Mouse (Mus musculus): ENCODE data around the gene Clip4.

Clip4 gene

DNA sequence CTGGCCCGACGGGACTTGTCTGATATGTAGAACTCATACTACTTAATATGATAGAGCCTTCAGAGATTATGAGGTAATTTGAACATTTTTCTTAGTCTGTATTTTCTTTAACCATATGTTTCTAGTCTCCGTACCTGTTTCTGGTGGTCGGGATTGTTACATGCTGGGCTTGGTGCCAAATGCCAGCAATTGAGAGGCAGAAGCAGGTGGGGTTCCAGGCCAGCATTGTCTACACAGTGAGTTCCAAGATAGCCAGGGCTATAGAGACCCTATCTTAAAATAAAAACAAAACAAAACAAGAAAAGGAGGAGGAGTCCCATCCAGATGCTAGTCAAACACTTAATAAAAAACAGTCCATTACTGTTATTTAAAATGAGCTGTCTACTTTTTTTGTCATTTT lies 23.3 kb downstream of the Clip4 start:
- in situ Hi-C loops (cut with MboI, MseI) = no loop called here

DNA sequence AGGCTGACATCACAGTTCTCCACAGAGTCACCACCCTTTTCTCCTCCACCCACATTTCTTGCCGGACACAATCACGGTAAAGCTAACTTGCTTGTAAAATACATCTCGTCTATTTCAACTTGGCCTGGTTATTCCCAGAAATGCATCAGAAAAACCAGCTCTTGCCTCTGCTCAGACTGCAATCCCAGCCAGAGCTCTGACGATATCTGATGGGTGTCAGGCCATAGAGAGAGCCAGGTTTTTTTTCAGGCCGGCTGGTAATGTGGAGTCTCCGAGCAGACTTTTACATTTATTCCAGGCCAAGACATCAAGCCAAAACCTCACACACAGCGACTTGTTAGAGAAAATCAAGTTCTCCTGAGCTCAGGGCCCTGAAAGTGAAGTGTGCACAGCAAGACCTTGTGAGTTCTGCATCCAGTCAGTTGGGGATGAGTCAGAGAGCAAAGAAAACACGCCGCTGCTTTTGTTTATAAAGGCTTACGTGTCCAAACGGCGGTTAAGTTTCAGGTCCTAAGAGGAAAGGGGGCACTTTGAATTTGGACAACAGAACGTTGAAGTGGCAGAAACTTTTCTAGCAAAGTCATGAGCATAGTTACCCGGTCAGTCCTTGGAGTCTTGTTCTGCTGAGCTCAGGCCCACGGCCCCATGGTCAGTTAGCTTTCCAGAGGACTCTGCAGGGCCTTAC lies 27.4 kb downstream of the Clip4 start:
- in situ Hi-C loops (cut with MboI, MseI) = no loop called here

DNA sequence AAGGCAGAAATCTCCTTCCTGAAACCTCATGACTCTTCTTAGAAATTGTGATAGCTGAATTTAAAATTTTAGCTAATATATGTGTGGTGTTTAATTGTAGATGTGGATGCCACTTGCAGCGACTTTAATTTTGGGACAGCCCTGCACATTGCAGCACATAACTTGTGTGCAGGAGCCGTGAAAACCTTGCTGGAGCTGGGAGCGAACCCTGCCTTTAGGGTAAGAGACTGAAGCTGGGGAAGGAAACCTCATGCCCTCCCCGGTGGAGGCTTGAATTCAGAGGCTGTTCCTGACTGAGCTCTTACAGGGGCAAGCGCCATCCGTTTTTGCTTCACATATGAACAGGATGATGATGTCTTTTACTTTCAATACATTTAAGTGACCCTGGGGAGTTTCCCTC lies 35.2 kb downstream of the Clip4 start:
- in situ Hi-C loops (cut with MboI, MseI) = no loop called here

DNA sequence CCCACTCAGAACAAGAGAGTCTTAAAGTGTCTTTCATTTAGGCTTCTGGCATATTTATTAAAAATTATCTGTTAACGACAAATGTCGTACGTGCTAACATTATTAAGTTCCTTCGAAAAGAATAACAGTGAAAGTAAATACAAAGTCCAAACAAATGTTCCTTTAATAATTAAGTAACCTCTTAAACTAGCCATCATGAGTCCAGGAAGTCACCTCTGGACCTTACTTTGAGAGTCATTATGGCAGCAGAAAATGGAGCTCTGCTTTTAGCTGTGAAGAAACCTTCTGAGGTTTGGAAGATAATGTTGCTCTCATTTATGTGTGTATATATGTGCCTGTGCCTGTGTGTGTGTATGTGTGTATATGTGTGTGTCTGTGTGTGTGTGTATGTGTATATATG lies 35.6 kb downstream of the Clip4 start:
- in situ Hi-C loops (cut with MboI, MseI) = no loop called here

DNA sequence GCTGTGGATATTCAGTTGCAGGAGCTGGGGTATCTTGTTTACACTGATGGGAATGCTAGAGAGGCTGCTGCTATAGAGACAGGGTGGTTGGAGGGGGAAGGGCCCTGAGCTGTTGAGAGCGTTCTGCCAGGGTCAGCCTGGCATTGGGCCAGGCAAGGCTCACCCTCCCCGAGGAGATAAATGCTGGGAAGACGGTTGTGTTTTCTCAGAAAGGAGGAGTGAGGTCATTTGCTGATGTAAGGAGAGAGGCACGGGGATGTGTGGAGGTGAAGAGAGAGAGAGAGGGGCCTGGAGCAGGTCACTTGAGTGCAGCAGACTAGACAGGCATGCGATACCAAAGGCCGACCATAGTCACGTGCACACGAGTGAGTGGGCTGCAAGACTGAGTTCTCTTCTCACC lies 42.8 kb downstream of the Clip4 start:
- in situ Hi-C loops (cut with MboI, MseI) = no loop called here

DNA sequence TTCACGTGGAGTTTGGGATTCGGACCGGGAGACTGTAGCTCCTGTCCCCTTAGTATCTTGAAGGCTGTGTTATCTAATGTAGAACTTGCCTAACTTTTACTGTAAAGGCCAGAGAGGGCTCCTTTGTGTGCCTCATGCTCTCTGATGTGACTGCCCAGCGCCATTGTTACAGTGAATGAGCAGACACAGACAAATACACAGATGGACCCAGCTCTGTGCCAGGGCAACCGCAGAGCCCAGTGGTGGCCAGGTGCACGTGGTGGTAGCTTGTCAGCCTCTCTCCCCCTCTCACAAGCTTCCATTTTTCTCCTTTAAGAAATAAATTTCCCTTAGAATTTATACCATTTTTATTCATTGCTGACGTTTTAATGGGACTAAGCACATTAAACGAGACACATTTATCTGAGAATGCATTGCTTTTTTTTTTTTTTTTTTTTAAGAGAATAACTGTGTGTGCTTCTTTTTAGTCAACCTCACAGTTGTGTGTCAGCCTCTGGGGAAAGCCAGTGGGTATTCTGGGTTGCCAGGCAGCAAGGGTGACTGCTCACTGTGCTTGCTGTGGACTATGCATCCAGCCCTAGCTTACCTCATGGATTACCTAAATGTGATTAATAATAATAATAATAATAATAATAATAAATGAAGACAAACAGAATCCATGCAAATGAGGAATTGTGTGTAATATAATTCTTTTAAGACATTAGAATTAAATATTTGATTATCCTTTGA lies 48.0 kb downstream of the Clip4 start:
- in situ Hi-C loops (cut with MboI, MseI) = no loop called here

DNA sequence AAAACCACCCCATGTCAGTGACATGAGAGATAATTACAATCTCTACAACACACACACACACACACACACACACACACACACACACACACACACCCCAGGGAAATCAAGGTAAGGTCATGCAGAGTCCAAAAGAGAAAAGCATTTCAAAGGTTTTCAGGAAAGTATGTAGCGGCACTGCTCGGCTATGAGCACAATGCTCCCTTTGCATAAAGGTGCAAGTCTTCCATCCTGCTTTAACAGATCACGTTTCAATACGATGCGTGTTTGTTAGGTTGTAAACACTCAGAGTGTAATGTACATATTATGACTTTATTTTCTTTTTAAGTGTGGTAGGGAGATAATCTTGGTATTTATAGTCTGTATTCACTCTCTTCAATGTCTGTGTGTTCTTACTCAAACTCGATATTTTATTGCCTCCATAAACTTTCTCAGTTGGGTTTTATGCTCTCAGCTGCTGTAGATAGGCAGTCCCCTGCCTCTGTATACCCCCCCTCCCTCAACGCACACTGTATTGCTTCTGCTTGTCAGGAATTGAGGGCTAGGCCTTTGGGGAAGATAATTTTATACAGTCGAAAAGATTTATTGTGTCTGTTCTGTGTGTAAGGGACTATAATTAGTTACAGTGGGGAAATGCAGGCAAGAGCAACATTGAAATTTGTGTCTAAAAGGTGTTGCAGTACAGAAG lies 55.5 kb downstream of the Clip4 start:
- in situ Hi-C loops (cut with MboI, MseI) = no loop called here

DNA sequence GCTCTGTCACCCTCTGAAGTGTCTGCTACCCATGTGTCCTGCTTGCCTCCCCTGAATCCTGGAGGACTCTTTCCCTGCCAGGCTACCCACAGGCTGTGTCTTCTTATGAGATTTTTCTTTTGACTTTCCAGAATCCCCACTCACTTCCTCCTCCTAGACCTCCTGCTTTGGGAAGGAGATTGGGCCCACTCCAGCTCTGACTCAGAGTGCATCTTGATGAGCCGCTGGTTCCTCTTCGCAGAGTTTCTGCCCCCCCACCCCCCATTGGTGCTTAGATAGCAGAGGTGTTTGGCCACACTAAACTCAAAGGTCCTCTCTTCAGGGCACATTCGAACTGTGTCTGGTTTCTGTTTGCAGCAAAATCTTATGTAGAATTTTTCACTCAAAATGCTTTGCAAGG lies 58.3 kb downstream of the Clip4 start:
- in situ Hi-C loops (cut with MboI, MseI) = no loop called here

DNA sequence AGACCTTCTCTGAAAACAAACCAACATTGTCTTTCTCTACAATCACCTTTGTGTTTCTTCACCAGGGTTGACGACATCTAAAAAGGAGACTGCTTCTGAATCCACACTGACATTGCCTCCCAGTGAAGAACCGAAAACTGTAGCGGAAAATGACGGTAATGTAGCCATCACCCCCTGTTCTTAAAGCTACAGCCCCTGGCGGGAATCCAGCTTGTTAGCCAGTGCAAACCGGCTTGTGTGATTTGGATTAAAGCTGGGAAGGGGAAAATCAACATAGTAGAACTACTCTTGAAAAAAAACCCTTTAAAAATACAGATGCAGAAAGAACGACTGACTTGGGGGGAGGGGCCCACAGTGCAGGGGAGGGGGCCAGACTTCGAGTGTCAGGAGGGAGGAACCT lies 59.4 kb downstream of the Clip4 start:
- in situ Hi-C loops (cut with MboI, MseI) = no loop called here

DNA sequence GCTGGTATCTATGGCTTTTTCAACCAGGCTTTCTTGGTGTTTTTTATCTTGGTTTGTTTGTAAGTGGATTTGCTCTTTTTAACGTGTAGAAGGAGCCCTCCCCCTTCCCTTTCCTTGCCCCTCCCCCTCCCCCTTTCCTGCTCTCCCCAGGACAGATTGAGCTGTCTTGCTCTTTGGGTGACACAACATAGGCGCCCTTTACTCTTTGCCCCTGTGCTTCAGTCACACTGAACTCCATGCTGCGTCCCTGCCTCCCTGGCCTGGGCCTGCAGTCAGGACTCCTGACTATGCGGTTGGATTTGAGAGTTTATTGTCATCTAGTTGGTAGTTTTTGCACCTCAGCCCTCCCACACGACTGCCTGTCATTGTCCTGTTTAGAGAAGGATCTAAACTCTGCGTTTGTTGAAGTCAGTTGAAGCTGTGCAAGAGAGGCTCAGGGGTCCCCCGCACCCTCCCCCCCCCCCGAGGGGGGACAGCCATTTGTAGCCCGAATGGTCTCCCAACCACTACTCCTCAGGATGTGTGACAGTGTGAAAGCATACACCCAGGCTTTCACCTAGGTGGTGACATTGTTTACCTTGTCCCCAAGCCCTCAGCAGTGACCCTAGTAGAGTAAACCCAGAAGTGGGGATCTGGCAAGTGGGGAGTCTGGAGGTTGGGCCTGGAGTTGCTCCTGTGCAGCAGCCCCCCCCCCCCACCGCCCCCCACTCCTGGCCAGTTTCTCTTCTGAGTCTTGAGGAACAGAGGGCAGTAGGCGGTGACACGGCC lies 60.6 kb downstream of the Clip4 start:
- in situ Hi-C loops (cut with MboI, MseI) = no loop called here

DNA sequence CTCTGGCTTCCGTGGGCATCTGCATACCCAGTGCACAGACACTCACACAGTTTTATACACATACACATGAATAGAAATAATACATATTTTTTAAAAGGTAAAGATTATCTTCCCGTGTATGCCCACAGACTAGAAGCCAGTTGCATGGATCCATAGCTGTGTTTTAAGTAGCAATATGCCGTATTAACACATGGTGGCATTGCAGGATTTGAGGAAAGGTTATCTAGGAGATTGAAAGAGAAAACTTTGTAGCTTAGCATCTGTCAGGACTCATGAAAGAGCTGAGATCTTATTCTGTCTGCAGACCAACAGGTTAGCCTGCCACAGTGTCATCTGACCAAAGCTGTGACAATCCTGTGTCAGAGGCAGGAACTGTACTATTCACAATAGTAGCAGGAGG lies 63.7 kb downstream of the Clip4 start:
- in situ Hi-C loops (cut with MboI, MseI) = no loop called here

DNA sequence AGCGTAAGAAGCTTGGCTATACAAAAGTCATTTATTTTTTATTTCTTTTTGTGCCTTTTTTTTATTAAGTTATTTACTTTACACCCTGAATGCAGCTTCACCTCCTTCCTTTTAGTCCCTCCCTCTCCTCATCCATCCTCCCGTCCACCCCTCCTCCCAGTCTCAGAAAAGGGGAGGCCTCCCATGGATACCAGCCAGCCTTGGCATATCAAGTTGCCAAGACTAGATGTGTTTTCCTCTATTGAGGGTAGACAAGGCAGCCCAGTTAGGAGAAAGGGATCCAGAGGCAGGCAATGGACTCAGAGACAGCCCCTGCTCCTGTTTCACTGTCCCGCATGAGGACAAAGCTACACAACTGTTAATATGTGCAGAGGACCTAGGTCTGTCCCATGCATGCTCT lies 93.9 kb downstream of the Clip4 start:
- in situ Hi-C loops (cut with MboI, MseI) = no loop called here

DNA sequence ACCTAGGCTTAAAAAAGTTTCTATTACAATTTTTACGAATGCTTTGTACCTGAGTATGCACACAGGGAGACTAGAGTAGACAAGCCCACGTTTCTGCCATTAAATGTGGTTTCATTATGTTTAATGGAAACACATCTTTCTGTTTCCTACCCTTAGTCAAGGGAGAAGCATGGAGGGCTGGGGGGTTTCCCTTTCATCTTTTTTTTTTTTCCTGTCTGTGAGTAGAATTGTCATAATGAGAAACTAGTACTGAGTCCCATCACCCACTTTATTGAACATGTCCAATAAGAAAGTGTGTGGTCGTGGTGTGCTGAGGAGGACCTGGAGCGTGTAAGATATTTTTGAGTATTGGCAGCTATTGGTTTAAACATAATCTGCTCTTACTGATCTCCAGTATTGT lies 94.6 kb downstream of the Clip4 start:
- in situ Hi-C loops (cut with MboI, MseI) = no loop called here

DNA sequence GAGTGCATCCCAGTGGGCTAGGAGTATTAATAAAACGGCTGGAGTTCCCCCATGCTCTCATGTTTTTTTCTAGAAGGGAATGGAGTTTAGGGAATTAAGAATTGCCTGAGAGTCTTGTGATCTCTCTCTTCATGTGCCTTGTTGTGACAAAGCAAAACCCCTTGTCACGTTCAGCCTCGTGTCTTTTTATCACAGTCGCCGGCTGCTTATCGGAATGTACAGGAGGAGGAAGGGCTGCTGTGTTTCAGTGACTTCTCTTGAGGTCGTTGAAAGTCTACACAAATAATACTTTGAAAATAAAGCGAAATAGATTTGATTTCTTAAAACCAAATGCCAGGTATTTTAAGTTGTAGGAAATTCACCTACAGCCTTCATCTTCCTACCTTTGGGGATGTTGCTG lies 95.8 kb downstream of the Clip4 start:
- in situ Hi-C loops (cut with MboI, MseI) = no loop called here

DNA sequence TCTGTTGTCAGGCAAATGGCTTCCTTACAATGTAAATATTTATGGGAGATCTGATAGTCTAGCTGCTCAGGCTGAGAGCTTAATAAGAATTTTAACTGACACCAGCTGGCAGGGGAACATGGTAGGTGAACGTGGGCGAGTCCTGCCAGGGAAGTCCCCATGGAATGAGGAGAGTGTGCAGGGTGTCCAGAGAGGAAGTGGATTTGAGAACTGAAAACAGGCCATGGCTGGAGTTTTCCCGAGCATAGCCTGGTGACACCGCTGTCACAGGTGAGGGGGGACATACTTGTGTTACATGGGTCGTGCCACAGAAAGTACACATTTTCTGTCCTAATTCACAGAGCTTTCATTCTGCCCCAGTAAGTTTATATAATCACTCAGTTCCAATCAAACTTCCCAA lies 97.2 kb downstream of the Clip4 start:
- in situ Hi-C loops (cut with MboI, MseI) = no loop called here

DNA sequence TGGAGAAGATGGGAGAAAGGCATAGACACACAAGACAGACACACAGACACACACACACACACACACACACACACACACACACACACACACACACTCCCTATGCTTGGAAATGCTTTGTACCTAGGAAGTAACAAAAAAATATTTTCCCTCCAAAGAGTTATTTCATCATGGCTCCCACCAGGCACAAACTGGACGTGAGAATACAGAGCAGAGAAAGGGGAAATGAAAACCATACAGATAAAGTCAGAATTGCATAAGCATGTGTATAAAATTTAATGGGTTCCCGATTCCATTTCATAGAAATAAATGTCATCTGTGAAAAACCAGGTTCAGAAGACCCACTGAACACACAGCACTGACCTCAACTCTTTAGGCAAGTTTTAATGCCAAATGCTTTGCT lies 99.6 kb downstream of the Clip4 start:
- in situ Hi-C loops (cut with MboI, MseI) = no loop called here

DNA sequence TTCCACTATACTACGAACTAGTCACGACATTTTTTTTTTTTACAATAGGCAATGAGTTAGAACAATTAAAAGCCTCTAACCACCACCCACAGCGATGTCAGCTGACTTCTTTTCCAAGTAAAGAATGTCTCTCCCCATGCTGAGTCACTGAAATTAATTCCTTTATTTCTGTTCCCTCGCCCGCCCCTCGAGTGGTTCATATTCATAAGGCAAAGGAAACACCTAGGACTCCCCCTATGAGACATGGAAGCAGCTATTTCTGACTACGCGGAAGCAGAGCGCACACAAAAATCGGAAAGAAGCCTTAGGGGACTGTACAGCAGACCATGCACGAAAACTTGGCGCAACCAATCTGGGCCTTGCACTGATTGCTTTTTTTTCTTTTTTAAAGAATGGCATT lies 100.6 kb downstream of the Clip4 start:
- in situ Hi-C loops (cut with MboI, MseI) = no loop called here

DNA sequence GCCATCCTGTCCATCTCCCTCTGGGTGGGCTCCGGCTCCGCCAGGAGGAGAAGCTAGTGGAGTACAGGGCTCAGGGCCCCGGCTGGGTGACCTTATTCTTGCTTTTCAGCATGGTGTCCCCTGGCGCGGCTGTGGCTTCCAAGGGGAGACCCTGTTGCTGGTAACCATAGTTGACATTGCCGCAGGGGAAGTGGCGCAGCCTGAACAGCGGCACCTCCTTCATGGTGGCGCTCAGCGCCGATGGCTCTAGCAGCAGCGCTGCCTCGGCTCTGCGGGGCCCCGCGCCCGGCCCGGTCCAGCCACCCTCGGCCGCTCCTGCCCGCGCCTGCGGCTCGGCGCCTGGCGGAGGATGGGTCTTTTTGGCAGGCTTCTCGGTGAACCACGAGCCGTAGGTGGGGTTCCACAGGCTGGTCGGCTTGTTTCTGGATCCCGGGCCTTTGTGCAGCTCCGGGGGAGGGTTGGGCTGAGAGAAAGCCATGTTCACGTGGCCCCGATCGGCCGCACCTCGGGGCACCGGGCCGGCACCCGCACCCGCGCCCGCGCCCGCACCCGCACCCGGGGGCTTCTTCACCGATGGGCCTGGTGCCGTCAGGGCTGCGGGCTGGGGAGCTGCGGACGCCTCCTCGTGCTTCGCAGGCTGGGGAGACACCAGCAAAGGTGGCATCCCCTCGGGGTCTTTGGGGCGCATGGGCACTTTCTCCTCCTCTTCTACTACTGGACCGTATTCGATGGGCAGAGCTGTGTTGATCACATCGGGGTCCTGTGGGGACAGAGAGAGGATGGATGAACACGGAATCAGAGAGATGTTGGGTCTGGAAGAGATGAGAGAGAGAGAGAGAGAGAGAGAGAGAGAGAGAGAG lies 101.3 kb downstream of the Clip4 start:
- in situ Hi-C loops (cut with MboI, MseI) = loop anchor here (5.0 to 10.0 kb wide), 2 partner anchors 197 to 315 kb away; partner anchors contain the start of genes Spdya and Togaram2

DNA sequence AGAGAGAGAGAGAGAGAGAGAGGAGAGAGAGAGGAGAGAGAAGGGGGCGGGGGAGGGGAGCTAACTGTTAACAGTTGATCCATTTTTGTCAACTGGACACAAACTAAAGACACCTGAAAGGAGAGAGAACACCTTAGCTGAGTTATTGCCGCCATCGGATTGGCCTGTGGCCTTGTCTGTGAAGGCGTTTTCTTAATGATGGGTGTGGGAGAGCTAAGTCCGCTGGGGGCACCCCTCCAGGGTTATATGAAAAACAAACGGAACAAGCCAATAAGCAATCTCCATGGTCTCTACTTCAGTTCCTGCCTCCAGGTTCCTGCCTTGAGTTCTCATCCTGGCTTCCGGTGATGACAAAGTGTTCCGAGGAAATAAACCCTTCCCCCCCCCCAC lies 102.0 kb downstream of the Clip4 start:
- in situ Hi-C loops (cut with MboI, MseI) = loop anchor here (5.0 to 10.0 kb wide), 2 partner anchors 198 to 315 kb away; partner anchors contain the start of genes Spdya and Togaram2

DNA sequence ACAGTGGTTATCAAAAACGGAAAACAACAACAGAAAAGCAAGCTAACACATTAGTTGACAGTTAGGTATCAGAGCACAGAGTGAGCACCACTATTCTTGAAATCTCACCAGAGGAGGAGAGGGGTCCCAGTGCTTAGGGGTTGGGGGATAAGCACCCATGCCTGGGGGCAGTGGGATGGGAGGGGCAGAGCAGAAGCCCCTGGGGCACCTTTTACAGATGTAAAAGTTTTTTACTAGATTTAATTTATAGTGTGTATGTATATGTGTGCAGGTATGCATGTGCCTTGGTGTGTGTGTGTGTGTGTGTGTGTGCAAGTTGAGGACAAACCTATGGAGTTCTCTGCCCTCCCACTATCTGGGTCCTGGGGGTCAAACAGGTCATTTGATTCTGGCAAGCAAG lies 102.4 kb downstream of the Clip4 start:
- in situ Hi-C loops (cut with MboI, MseI) = loop anchor here (5.0 to 10.0 kb wide), 2 partner anchors 198 to 316 kb away; partner anchors contain the start of genes Spdya and Togaram2

DNA sequence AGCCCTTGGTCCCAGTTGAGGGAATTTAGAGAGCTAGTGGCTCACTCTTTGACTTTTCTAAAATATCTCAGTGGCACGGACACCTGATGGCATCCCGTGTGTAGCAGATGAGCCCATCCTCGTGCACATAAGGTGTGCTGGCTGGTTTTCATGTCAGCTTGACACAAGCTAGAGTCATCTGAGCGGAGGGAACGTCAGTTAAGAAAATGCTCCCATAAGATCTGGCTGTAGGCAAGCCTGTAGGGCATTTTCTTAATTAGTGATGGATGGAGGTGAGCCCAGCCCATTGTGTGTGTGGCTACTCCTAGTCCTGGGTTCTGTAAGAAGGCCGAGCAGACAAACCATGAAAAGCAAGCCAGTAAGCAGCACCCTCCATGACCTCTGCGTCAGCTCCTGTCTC lies 103.7 kb downstream of the Clip4 start:
- in situ Hi-C loops (cut with MboI, MseI) = loop anchor here (5.0 to 10.0 kb wide), 2 partner anchors 200 to 317 kb away; partner anchors contain the start of genes Spdya and Togaram2

Data from T-helper 2 cell (primary cell).